Mouse (Mus musculus) CH12.LX (cell line): Measurements from ENCODE around the gene Meox1.

Source experiments
- CTCF ChIP-seq, 2 experiments: IDR thresholded peaks in 1 of 2; conservative IDR thresholded peaks in 1 of 2; 2 replicates each; pipeline ENCODE4 v1.5.1; 2011 to 2012; ENCODE audit warnings: low read depth in 2 of 2, low read length in 2 of 2, improper control_type of control experiment in 1 of 2, inconsistent platforms in 1 of 2, mild to moderate bottlenecking in 1 of 2, moderate library complexity in 1 of 2
- ETS1 ChIP-seq: conservative IDR thresholded peaks from 2 replicates; pipeline ENCODE4 v1.6.1; 2012; ENCODE audit warnings: low read depth, mild to moderate bottlenecking, inconsistent platforms, low read length, improper control_type of control experiment, moderate library complexity
- POLR2A ChIP-seq: IDR thresholded peaks from 2 replicates; pipeline ENCODE4 v1.6.1; 2011; ENCODE audit warnings: low read depth, mild to moderate bottlenecking, improper control_type of control experiment, low read length
- POLR2AphosphoS2 ChIP-seq: IDR thresholded peaks from 2 replicates; pipeline ENCODE4 v1.6.1; 2011; ENCODE audit warnings: low read depth, low read length, improper control_type of control experiment
- USF2 ChIP-seq: conservative IDR thresholded peaks from 2 replicates; pipeline ENCODE4 v1.6.1; 2011; ENCODE audit warnings: low read depth, low read length, improper control_type of control experiment

- no peak for TF ChIP-seq POLR2A
- TF ChIP-seq CTCF (conservative IDR thresholded peaks at IDR 0.05 in 1 of 2, IDR thresholded peaks at IDR 0.05 in 1 of 2; ENCODE audit: low read depth in 2 of 2, low read length in 2 of 2) = no peak
- TF ChIP-seq USF2 = no peak
- TF ChIP-seq ETS1 = no peak
- TF ChIP-seq POLR2AphosphoS2 = no peak
Measured at GRCm38 (mm10) chr11:101830616-101831015, 63.6 kb downstream of the Meox1 start.
